Mouse (Mus musculus): ENCODE results near the gene Phrf1.

DNA sequence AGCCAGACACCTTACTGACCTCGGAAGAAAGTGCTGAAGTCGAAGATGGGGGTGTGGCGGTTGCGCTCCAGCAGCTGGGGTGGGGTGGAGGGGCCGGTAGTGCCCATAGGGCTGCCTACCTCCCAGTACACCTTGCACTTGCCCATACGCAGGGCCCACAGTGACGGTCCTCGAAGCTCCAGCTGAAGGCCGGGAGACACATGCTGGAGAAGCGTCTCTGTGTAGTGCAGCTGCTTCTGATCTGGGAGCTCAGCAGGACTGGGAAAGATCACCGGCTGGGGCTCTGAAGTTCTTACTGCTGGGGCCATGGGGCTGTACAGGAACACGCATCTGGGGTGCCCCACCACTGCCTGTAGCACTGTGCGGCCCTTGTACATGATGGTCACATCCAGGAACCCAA is 35.1 kb downstream of the Phrf1 start:
- TF ChIP-seq CTCF (IDR thresholded peaks at IDR 0.05; ENCODE audit: borderline replicate concordance, insufficient read depth, low read length), result no peak
- TF ChIP-seq POLR2A (IDR thresholded peaks at IDR 0.05; ENCODE audit: low read depth, low read length), result no peak
